Mouse (Mus musculus): Measurements from ENCODE around the gene Mpped2. TPM values are rescaled to one million over a fixed set of nuclear protein-coding genes. Genes with fewer than 3 reads are reported as not detected.

Mpped2 gene
- polyA plus RNA-seq (2015; fragmentation: Nextera tagmentation; extraction: Ambion mirVana): 33.9 and 38.8 TPM in 2 replicates

DNA sequence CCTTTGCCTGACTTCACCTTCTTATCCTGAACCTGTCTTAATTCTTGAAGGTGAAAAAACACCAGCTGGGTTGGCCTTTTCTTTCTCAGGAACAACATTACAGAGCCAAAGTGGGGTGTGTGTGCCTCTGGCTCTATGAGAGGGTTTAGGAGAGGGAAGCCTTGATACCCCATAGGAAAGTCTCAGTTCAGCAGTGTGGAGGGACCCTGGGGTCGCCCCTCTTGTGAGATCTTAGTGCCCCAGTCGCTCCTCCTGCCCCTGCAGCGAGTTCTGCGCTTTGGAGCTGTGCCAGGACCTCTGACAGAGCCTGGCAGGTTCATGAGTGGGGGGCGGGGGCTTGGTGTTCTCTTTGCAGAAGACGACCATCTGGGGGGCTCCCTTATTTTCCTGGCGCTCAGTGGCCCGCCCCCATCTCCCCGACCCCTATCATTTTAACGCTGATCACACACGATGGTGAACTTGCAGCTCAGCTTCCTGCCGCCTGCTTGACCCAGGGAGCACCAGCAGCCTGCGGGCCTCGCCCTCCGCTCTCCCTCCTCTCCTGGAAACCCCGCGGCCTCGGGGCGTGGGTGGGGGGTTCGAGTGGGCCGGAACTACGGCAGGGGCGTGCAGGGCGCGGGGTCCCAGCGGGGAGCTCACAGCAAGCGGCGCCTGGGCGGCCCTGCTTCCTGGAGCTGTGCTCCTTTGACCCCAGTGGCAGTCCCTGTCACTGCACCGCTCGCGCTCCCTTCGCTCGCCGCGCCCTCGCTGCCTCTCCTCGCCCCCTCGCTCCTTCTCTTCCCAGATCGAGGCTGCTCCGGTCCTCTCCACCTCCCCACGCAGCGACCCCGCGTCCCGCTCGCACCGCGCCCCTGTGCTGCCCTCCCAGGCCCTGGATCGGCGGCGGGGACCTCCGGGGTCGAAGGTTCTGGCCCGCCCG lies at the start of gene Mpped2:
Mpped2 (plus strand) TSS at position 487 of the 919 bp plus-strand sequence.
- peak; percentile 82 for ATAC-seq (replicated peaks; ENCODE audit: extremely low read depth, insufficient read depth, low FRiP score)
- Histone ChIP-seq H3K4me2 (ENCODE audit: low read depth, low read length) (peak within 1 kb of the TSS; percentile 65), H3K36me3 (ENCODE audit: control insufficient read depth, insufficient read depth) (no peaks in the 10 kb centered on the region), H3K9ac (ENCODE audit: low read length) (peak within 1 kb of the TSS; percentile 75), H3K4me3 (ENCODE audit: low read length) (peak within 1 kb of the TSS; percentile 59), H3K9me3 (replicated peaks; ENCODE audit: control insufficient read depth, low read length) (no peaks in the 10 kb centered on the region), H3K27ac (ENCODE audit: low read length) (peak within 1 kb of the TSS; percentile 73), H3K4me1 (ENCODE audit: control insufficient read depth, insufficient read depth, low read length) (peaks cover 3% of the 10 kb centered on the region), H3K27me3 (ENCODE audit: control insufficient read depth, insufficient read depth, low read length) (0 out of 2 replicates have a peak, but pooled peaks cover 3% of the 10 kb centered on the region)
- WGBS: under 1% methylated on average over 56 of the region's 56 CpGs

DNA sequence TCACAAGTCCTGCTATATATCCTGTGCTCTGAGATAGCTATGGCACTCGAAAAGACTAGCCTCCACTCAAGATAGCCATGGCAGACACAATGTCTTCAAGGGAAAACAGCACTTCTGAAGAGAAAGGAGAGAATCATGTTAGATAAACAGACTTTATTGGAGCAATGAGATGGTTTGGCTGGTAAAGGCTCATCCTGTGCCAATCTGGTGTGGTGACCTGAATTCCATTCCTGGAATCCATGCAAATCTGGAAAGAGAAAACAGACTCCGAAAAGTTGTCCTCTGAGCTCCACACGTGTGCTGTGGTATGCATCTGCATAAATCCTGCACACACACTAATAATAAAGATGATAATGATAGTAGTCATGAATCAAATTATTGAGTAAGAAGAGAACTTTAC lies 48.3 kb upstream of the Mpped2 start:
- Histone ChIP-seq H3K27ac (ENCODE audit: low read length) (no peak overlapping the region), H3K9ac (ENCODE audit: low read length) (no peak overlapping the region), H3K9me3 (replicated peaks; ENCODE audit: control insufficient read depth, low read length) (no peaks in the 10 kb centered on the region), H3K27me3 (ENCODE audit: control insufficient read depth, insufficient read depth, low read length) (peaks cover 2% of the 10 kb centered on the region; the same call in 1 of the 2 replicates), H3K36me3 (ENCODE audit: control insufficient read depth, insufficient read depth) (no peaks in the 10 kb centered on the region), H3K4me3 (ENCODE audit: low read length) (no peak overlapping the region), H3K4me2 (ENCODE audit: low read depth, low read length) (no peak overlapping the region), H3K4me1 (ENCODE audit: control insufficient read depth, insufficient read depth, low read length) (no peaks in the 10 kb centered on the region)
- WGBS: 82% methylated on average over 3 of the region's 3 CpGs
- ATAC-seq (replicated peaks; ENCODE audit: extremely low read depth, insufficient read depth, low FRiP score): no peak

DNA sequence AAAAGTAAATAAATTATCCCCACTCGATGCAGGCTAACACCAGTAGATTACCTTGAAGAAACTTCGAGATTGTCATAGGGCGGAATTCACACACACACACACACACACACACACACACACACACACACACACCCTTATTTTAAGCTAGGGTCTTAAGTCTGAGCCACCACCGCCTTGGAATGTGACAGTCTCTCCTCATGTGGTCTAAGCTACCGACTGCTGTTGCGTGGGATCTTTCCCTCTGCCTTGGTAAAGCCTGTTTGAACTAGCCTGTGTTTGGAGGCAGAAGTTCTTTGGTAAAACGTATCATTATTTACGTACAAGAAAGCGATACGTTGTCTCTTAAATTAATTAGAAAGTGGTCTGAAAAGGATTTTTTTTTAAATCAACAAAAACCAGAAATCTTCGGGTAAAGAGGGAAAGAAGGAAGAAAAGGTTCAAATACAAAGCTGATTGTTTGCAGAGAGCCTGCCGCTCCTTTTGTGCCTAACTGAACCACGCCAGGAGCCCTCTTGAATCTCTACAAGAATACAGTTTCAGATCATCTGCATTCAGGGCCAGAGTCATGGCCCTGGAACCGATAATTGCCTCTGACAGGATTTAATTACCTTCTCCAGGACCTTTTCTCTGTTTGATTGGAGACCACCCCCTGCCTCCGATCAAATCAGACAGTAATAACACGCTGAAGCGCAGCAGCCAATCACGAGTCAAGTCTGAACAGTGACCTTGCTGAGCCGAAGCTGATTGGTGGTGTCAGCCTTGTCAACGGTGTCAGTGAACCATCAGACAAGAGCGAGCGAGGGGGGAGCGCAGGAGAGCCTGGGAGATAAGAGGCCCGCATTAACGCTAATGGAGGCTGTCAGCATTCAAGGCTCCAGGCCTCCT lies 43.1 kb upstream of the Mpped2 start:
- Histone ChIP-seq H3K4me3 (ENCODE audit: low read length) (peak overlapping the region; percentile 60), H3K27me3 (ENCODE audit: control insufficient read depth, insufficient read depth, low read length) (peaks cover 2% of the 10 kb centered on the region; the same call in 1 of the 2 replicates), H3K27ac (ENCODE audit: low read length) (peak overlapping the region; percentile 86), H3K36me3 (ENCODE audit: control insufficient read depth, insufficient read depth) (no peaks in the 10 kb centered on the region), H3K9ac (ENCODE audit: low read length) (peak overlapping the region; percentile 74), H3K4me1 (ENCODE audit: control insufficient read depth, insufficient read depth, low read length) (0 out of 2 replicates have a peak, but pooled peaks cover 5% of the 10 kb centered on the region), H3K4me2 (ENCODE audit: low read depth, low read length) (peak overlapping the region; percentile 79), H3K9me3 (replicated peaks; ENCODE audit: control insufficient read depth, low read length) (no peaks in the 10 kb centered on the region)
- 4% methylated on average over 25 of the region's 25 CpGs for WGBS
- peak; percentile 91 for ATAC-seq (replicated peaks; ENCODE audit: extremely low read depth, insufficient read depth, low FRiP score)

DNA sequence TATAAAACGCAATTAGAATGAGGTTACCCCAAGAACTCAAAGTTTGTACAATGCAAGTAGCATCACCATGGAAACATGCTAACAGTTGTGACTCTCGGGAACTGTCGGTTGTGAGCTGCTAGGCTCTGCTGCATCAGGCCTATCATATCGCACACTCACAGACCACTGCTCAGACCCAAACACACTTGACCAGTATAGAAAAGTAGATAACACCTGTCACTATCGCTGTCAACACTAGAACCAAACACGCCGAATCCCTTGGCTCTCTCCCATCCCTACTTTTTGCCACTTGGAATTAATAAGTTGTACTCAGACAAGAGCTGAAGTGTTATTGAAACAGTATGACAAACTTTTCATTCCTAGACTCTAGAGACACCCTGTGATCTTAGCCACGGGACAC lies 40.9 kb upstream of the Mpped2 start:
- peak; percentile 84 for ATAC-seq (replicated peaks; ENCODE audit: extremely low read depth, insufficient read depth, low FRiP score)
- Histone ChIP-seq H3K4me2 (ENCODE audit: low read depth, low read length) (peak overlapping the region; percentile 32), H3K4me3 (ENCODE audit: low read length) (no peak overlapping the region), H3K27ac (ENCODE audit: low read length) (no peak overlapping the region; the same call in 1 of the 2 replicates), H3K4me1 (ENCODE audit: control insufficient read depth, insufficient read depth, low read length) (peaks cover 7% of the 10 kb centered on the region; the same call in 1 of the 2 replicates), H3K27me3 (ENCODE audit: control insufficient read depth, insufficient read depth, low read length) (peaks cover 2% of the 10 kb centered on the region; the same call in 1 of the 2 replicates), H3K9ac (ENCODE audit: low read length) (no peak overlapping the region), H3K9me3 (replicated peaks; ENCODE audit: control insufficient read depth, low read length) (no peaks in the 10 kb centered on the region), H3K36me3 (ENCODE audit: control insufficient read depth, insufficient read depth) (no peaks in the 10 kb centered on the region)
- 27% methylated on average over 8 of the region's 8 CpGs for WGBS

DNA sequence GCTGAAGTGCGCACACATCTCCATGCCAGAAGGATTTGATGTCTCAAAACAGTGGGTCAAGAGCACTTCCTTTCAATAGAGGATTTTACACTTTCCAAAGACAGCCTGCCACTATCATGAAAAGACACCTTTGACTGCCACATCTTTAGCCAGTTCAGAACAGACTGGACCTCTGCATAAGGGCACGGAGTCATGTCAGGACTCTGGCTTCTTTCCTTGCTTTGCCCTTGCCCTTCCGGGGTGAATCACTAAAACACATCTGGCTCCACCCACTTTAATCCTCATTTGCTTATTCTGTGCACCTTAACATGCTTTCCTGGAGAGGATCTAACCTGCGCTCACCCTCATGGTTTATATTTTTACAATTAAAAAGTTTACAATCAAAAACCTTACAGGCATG lies 40.3 kb upstream of the Mpped2 start:
- H3K4me1 ChIP-seq (ENCODE audit: control insufficient read depth, insufficient read depth, low read length): peaks cover 7% of the 10 kb centered on the region; the same call in 1 of the 2 replicates
- H3K9ac ChIP-seq (ENCODE audit: low read length): no peak overlapping the region
- WGBS: 46% methylated on average over 4 of the region's 4 CpGs
- H3K27ac ChIP-seq (ENCODE audit: low read length): peak overlapping the region; percentile 43; the same call in 1 of the 2 replicates
- H3K9me3 ChIP-seq (replicated peaks; ENCODE audit: control insufficient read depth, low read length): no peaks in the 10 kb centered on the region
- no peak overlapping the region for H3K4me3 ChIP-seq (ENCODE audit: low read length)
- no peaks in the 10 kb centered on the region for H3K36me3 ChIP-seq (ENCODE audit: control insufficient read depth, insufficient read depth)
- 0 out of 2 replicates have a peak, but pooled peaks have one; percentile 16 for ATAC-seq (replicated peaks; ENCODE audit: extremely low read depth, insufficient read depth, low FRiP score)
- H3K4me2 ChIP-seq (ENCODE audit: low read depth, low read length): peak overlapping the region; percentile 32; the same call in 1 of the 2 replicates
- peaks cover 5% of the 10 kb centered on the region; the same call in 1 of the 2 replicates for H3K27me3 ChIP-seq (ENCODE audit: control insufficient read depth, insufficient read depth, low read length)

DNA sequence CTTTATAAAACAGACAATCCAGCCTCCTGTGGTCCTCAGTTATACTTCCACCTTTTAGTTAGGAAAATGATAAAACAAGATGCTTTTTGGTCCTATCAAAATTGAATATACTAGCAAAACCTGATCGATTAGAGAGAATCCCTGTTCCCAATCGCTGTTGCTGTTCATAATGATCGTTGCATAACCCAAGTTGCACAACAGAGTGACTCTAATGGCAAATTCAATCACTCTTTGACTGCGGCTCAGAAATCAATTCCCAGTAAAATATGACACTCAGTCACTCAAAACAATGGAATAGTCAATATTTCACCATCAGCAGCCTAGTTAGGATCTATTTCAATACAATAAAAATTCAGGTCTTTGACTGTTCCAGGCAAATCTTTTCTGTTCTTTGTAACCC lies 39.8 kb upstream of the Mpped2 start:
- 94% methylated on average over 4 of the region's 4 CpGs for WGBS
- no peak overlapping the region for H3K27ac ChIP-seq (ENCODE audit: low read length)
- no peak for ATAC-seq (replicated peaks; ENCODE audit: extremely low read depth, insufficient read depth, low FRiP score)

DNA sequence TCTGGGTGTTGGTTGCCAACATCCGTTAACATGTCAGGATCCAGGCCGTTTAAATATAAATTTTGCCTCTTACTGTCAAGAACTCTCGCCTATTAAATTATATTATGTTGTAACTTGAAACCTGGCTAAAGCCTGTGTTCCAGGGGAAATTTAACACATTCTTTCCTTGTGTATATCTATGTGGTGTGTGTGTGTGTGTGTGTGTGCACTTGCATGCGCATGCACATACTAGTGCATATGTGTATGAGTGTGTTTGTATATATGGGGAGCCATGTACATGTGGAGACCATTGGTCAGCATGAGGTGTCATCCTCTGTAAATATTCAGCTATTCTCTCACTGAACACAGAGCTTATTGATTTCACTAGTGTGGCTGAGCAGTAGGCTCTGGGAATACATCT lies 37.8 kb upstream of the Mpped2 start:
- 68% methylated on average over 4 of the region's 4 CpGs for WGBS
- no peaks in the 10 kb centered on the region for H3K36me3 ChIP-seq (ENCODE audit: control insufficient read depth, insufficient read depth)
- H3K27me3 ChIP-seq (ENCODE audit: control insufficient read depth, insufficient read depth, low read length): 0 out of 2 replicates have a peak, but pooled peaks cover 3% of the 10 kb centered on the region
- H3K4me2 ChIP-seq (ENCODE audit: low read depth, low read length): no peak overlapping the region
- peaks cover 7% of the 10 kb centered on the region; the same call in 1 of the 2 replicates for H3K4me1 ChIP-seq (ENCODE audit: control insufficient read depth, insufficient read depth, low read length)
- H3K9me3 ChIP-seq (replicated peaks; ENCODE audit: control insufficient read depth, low read length): no peaks in the 10 kb centered on the region
- no peak for ATAC-seq (replicated peaks; ENCODE audit: extremely low read depth, insufficient read depth, low FRiP score)
- no peak overlapping the region for H3K9ac ChIP-seq (ENCODE audit: low read length)
- H3K4me3 ChIP-seq (ENCODE audit: low read length): no peak overlapping the region
- no peak overlapping the region for H3K27ac ChIP-seq (ENCODE audit: low read length)

More for the DNA sequence above, 39.8 kb upstream of the Mpped2 start:
- Histone ChIP-seq H3K4me2 (ENCODE audit: low read depth, low read length) (no peak overlapping the region), H3K9ac (ENCODE audit: low read length) (no peak overlapping the region), H3K27me3 (ENCODE audit: control insufficient read depth, insufficient read depth, low read length) (peaks cover 5% of the 10 kb centered on the region; the same call in 1 of the 2 replicates), H3K36me3 (ENCODE audit: control insufficient read depth, insufficient read depth) (no peaks in the 10 kb centered on the region), H3K4me3 (ENCODE audit: low read length) (no peak overlapping the region), H3K4me1 (ENCODE audit: control insufficient read depth, insufficient read depth, low read length) (peaks cover 7% of the 10 kb centered on the region; the same call in 1 of the 2 replicates), H3K9me3 (replicated peaks; ENCODE audit: control insufficient read depth, low read length) (no peaks in the 10 kb centered on the region)

DNA sequence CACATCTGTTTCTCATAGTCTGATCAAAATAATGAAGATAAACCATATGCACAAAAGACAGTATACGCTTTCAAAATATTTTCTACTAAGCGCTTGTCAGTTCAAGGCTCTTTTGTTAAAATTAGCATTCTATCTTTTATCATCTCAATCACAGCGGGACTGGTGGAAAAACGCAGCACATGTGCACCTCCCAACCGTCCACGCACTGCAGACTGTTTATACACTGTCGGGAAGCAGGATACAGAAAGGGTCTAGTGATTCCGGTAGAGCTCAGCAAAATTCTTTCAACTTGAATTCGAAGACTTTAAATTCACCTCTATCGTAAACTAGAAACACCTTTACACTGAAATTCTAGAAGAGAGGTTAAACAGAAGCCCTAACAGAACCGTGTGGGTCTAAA lies 27.8 kb upstream of the Mpped2 start:
- H3K4me1 ChIP-seq (ENCODE audit: control insufficient read depth, insufficient read depth, low read length): no peaks in the 10 kb centered on the region
- 57% methylated on average over 11 of the region's 11 CpGs for WGBS
- no peak overlapping the region for H3K4me3 ChIP-seq (ENCODE audit: low read length)
- H3K27me3 ChIP-seq (ENCODE audit: control insufficient read depth, insufficient read depth, low read length): no peaks in the 10 kb centered on the region
- no peak for ATAC-seq (replicated peaks; ENCODE audit: extremely low read depth, insufficient read depth, low FRiP score)
- H3K36me3 ChIP-seq (ENCODE audit: control insufficient read depth, insufficient read depth): no peaks in the 10 kb centered on the region
- H3K9ac ChIP-seq (ENCODE audit: low read length): no peak overlapping the region
- H3K9me3 ChIP-seq (replicated peaks; ENCODE audit: control insufficient read depth, low read length): no peaks in the 10 kb centered on the region
- H3K27ac ChIP-seq (ENCODE audit: low read length): no peak overlapping the region
- H3K4me2 ChIP-seq (ENCODE audit: low read depth, low read length): no peak overlapping the region
